Mouse (Mus musculus) liver, adult 2 months (tissue): ENCODE measurements around the gene Ttc24.

Source experiments
- CTCF ChIP-seq: fragments of 200-500 bp; IDR thresholded peaks from 2 replicates; pipeline ENCODE4 v1.5.1; 2011; ENCODE audit warnings: low read depth, low read length, control low read depth
- POLR2A ChIP-seq: fragments of 200-500 bp; IDR thresholded peaks from 2 replicates; pipeline ENCODE4 v1.6.1; 2011; ENCODE audit warnings: low read length, control low read depth; ENCODE audit not compliant: insufficient read depth; ENCODE audit errors: extremely low read depth

DNA sequence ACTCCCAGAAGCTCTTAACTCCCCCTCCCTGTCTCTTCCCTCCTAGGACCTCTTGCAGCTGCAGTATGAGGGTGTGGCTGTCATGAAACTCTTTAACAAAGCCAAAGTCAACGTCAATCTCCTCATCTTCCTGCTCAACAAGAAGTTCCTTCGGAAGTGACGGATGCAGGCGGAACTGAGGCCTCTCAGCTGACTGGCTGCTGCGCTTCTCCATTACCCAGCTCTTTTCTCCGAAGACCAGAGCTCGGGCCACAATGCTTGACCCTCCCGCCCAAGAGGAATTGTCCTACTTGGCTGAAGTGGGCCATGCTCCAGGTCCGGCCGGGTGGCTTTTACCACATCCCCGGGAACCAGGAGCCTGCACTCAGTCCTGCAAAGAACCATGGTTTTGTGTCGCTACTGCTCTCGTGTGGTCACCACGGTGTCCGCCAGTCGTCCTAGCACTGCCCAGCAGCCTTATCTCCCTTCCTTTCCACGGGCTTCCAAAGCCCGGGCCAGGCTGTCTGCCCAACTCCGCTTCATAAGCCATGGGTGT is 42.1 kb upstream of the Ttc24 start:
- TF ChIP-seq CTCF: no peak
- no peak for TF ChIP-seq POLR2A
